Mouse (Mus musculus): ENCODE measurements at regions not wholly inside any gene's neighbourhood (a gene's known extent, or its start where the extent isn't known, plus 50 kb on each side); places are given as distances from the start of the nearest gene placed in this dataset.

- H3K9me3 ChIP-seq (ENCODE audit: control insufficient read depth, low read length): peaks cover 9% of the 10 kb centered on the region; the same call in 1 of the 2 replicates
- H3K4me3 ChIP-seq (ENCODE audit: control insufficient read depth in 1 of 2, insufficient read depth in 1 of 2, low read depth in 1 of 2, low read length in 2 of 2): no peak overlapping the region
- H3K4me2 ChIP-seq (ENCODE audit: low read length): no peak overlapping the region
- H3K27me3 ChIP-seq (ENCODE audit: control insufficient read depth, insufficient read depth, low read length): no peaks in the 10 kb centered on the region
- H3K27ac ChIP-seq (replicated peaks in 1 of 2; ENCODE audit: control insufficient read depth in 1 of 2, insufficient read depth in 1 of 2, low read depth in 2 of 2, low read length in 2 of 2): no peak overlapping the region
- no peak overlapping the region for H3K9ac ChIP-seq (ENCODE audit: low read length)
- 79% methylated on average over 19 of the region's 19 CpGs for WGBS
- no peak for ATAC-seq (ENCODE audit: insufficient number of reproducible peaks, insufficient read depth, low FRiP score, low read depth)
- no peaks in the 10 kb centered on the region for H3K4me1 ChIP-seq (ENCODE audit: control insufficient read depth in 2 of 2, insufficient read depth in 2 of 2, low read length in 2 of 2)
- H3K36me3 ChIP-seq (ENCODE audit: control insufficient read depth, insufficient read depth, low read length): no peaks in the 10 kb centered on the region
Measured at GRCm38 (mm10) chr5:112077840-112078600, 174.3 kb downstream of the Cryba4 start.

- Histone ChIP-seq H3K9me3 (ENCODE audit: control insufficient read depth, low read length) (peaks cover 7% of the 10 kb centered on the region; the same call in 1 of the 2 replicates), H3K9ac (ENCODE audit: low read length) (no peak overlapping the region), H3K4me1 (ENCODE audit: control insufficient read depth in 2 of 2, insufficient read depth in 2 of 2, low read length in 2 of 2) (no peaks in the 10 kb centered on the region), H3K4me2 (ENCODE audit: low read length) (no peak overlapping the region), H3K27me3 (ENCODE audit: control insufficient read depth, insufficient read depth, low read length) (no peaks in the 10 kb centered on the region), H3K27ac (replicated peaks in 1 of 2; ENCODE audit: control insufficient read depth in 1 of 2, insufficient read depth in 1 of 2, low read depth in 2 of 2, low read length in 2 of 2) (no peak overlapping the region), H3K4me3 (ENCODE audit: control insufficient read depth in 1 of 2, insufficient read depth in 1 of 2, low read depth in 1 of 2, low read length in 2 of 2) (no peak overlapping the region), H3K36me3 (ENCODE audit: control insufficient read depth, insufficient read depth, low read length) (no peaks in the 10 kb centered on the region)
- no peak for ATAC-seq (ENCODE audit: insufficient number of reproducible peaks, insufficient read depth, low FRiP score, low read depth)
- WGBS: 70% methylated on average over 6 of the region's 6 CpGs
Measured at GRCm38 (mm10) chr5:112081006-112081405, 171.3 kb downstream of the Cryba4 start.

- no peaks in the 10 kb centered on the region for H3K9me3 ChIP-seq (ENCODE audit: control insufficient read depth, low read length)
- 75% methylated on average over 7 of the region's 7 CpGs for WGBS
- no peaks in the 10 kb centered on the region for H3K4me1 ChIP-seq (ENCODE audit: control insufficient read depth in 2 of 2, insufficient read depth in 2 of 2, low read length in 2 of 2)
- no peak for ATAC-seq (ENCODE audit: insufficient number of reproducible peaks, insufficient read depth, low FRiP score, low read depth)
- no peak overlapping the region for H3K4me3 ChIP-seq (ENCODE audit: control insufficient read depth in 1 of 2, insufficient read depth in 1 of 2, low read depth in 1 of 2, low read length in 2 of 2)
- H3K9ac ChIP-seq (ENCODE audit: low read length): no peak overlapping the region
- peaks cover 12% of the 10 kb centered on the region for H3K27me3 ChIP-seq (ENCODE audit: control insufficient read depth, insufficient read depth, low read length)
- H3K4me2 ChIP-seq (ENCODE audit: low read length): no peak overlapping the region
- H3K36me3 ChIP-seq (ENCODE audit: control insufficient read depth, insufficient read depth, low read length): no peaks in the 10 kb centered on the region
- H3K27ac ChIP-seq (replicated peaks in 1 of 2; ENCODE audit: control insufficient read depth in 1 of 2, insufficient read depth in 1 of 2, low read depth in 2 of 2, low read length in 2 of 2): no peak overlapping the region
Measured at GRCm38 (mm10) chr5:112091867-112092535, 160.3 kb downstream of the Cryba4 start.

GRCm38 (mm10) chr5:112093905-112094571 is 158.3 kb downstream of the Cryba4 start:
- ATAC-seq (ENCODE audit: insufficient number of reproducible peaks, insufficient read depth, low FRiP score, low read depth): no peak
- H3K4me2 ChIP-seq (ENCODE audit: low read length): no peak overlapping the region
- H3K4me3 ChIP-seq (ENCODE audit: control insufficient read depth in 1 of 2, insufficient read depth in 1 of 2, low read depth in 1 of 2, low read length in 2 of 2): no peak overlapping the region
- no peaks in the 10 kb centered on the region for H3K9me3 ChIP-seq (ENCODE audit: control insufficient read depth, low read length)
- H3K4me1 ChIP-seq (ENCODE audit: control insufficient read depth in 2 of 2, insufficient read depth in 2 of 2, low read length in 2 of 2): no peaks in the 10 kb centered on the region
- 65% methylated on average over 17 of the region's 17 CpGs for WGBS
- H3K27me3 ChIP-seq (ENCODE audit: control insufficient read depth, insufficient read depth, low read length): peaks cover 19% of the 10 kb centered on the region
- H3K27ac ChIP-seq (replicated peaks in 1 of 2; ENCODE audit: control insufficient read depth in 1 of 2, insufficient read depth in 1 of 2, low read depth in 2 of 2, low read length in 2 of 2): no peak overlapping the region
- no peaks in the 10 kb centered on the region for H3K36me3 ChIP-seq (ENCODE audit: control insufficient read depth, insufficient read depth, low read length)
- H3K9ac ChIP-seq (ENCODE audit: low read length): no peak overlapping the region

GRCm38 (mm10) chr5:112098469-112099085 is 153.7 kb downstream of the Cryba4 start:
- Histone ChIP-seq H3K4me3 (ENCODE audit: control insufficient read depth in 1 of 2, insufficient read depth in 1 of 2, low read depth in 1 of 2, low read length in 2 of 2) (no peak overlapping the region), H3K9me3 (ENCODE audit: control insufficient read depth, low read length) (no peaks in the 10 kb centered on the region), H3K4me2 (ENCODE audit: low read length) (no peak overlapping the region), H3K9ac (ENCODE audit: low read length) (no peak overlapping the region), H3K27me3 (ENCODE audit: control insufficient read depth, insufficient read depth, low read length) (peaks cover 16% of the 10 kb centered on the region; the same call in 1 of the 2 replicates), H3K36me3 (ENCODE audit: control insufficient read depth, insufficient read depth, low read length) (no peaks in the 10 kb centered on the region), H3K4me1 (ENCODE audit: control insufficient read depth in 2 of 2, insufficient read depth in 2 of 2, low read length in 2 of 2) (no peaks in the 10 kb centered on the region), H3K27ac (replicated peaks in 1 of 2; ENCODE audit: control insufficient read depth in 1 of 2, insufficient read depth in 1 of 2, low read depth in 2 of 2, low read length in 2 of 2) (no peak overlapping the region)
- no peak for ATAC-seq (ENCODE audit: insufficient number of reproducible peaks, insufficient read depth, low FRiP score, low read depth)
- WGBS: 63% methylated on average over 22 of the region's 22 CpGs

GRCm38 (mm10) chr5:112101739-112102590 is 150.4 kb downstream of the Cryba4 start:
- WGBS: 68% methylated on average over 17 of the region's 17 CpGs
- Histone ChIP-seq H3K9ac (ENCODE audit: low read length) (no peak overlapping the region), H3K27ac (replicated peaks in 1 of 2; ENCODE audit: control insufficient read depth in 1 of 2, insufficient read depth in 1 of 2, low read depth in 2 of 2, low read length in 2 of 2) (no peak overlapping the region), H3K9me3 (ENCODE audit: control insufficient read depth, low read length) (no peaks in the 10 kb centered on the region), H3K4me2 (ENCODE audit: low read length) (no peak overlapping the region), H3K4me3 (ENCODE audit: control insufficient read depth in 1 of 2, insufficient read depth in 1 of 2, low read depth in 1 of 2, low read length in 2 of 2) (no peak overlapping the region), H3K4me1 (ENCODE audit: control insufficient read depth in 2 of 2, insufficient read depth in 2 of 2, low read length in 2 of 2) (no peaks in the 10 kb centered on the region), H3K27me3 (ENCODE audit: control insufficient read depth, insufficient read depth, low read length) (peaks cover 16% of the 10 kb centered on the region; the same call in 1 of the 2 replicates), H3K36me3 (ENCODE audit: control insufficient read depth, insufficient read depth, low read length) (no peaks in the 10 kb centered on the region)
- ATAC-seq (ENCODE audit: insufficient number of reproducible peaks, insufficient read depth, low FRiP score, low read depth): no peak
